Mouse (Mus musculus) small intestine, adult 2 months (tissue): Measurements from ENCODE around the gene Wfdc13.

Experiments
- CTCF ChIP-seq: fragments of 200-500 bp; IDR thresholded peaks from 2 replicates; pipeline ENCODE4 v1.5.1; 2012; ENCODE audit warnings: low read depth, mild to moderate bottlenecking, control low read depth, inconsistent platforms, low read length, moderate library complexity, mixed read lengths; ENCODE audit not compliant: insufficient replicate concordance, insufficient read length; ENCODE audit errors: extremely low read depth
- POLR2A ChIP-seq: fragments of 200-500 bp; IDR thresholded peaks from 2 replicates; pipeline ENCODE4 v1.6.1; 2012; ENCODE audit warnings: low read depth, mild to moderate bottlenecking, control low read depth, inconsistent platforms, low read length, moderate library complexity

DNA sequence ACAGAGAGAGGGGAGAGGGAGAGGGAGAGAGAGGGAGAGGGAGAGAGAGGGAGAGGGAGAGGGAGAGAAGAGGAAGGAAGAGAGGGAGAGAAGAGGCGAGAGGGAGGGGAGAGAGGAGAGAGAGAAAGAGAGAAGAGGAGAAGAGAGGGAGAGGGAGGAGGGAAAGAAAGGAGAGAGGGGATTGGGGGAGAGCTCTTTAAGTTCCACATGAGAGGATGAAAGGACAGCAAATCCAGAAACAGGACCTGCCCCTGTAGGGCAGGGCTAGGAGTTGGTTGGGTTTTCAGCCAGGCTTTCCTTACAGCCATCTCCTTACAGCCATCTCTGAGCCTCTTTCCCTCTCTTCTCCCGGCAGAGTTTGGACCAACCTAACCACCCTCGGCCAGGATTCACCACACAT, at the start of gene Wfdc13:
- TF ChIP-seq CTCF (no peak), POLR2A (no peak)
